Mouse (Mus musculus) embryonic facial prominence, embryonic 10.5 days (tissue): ENCODE data around the gene Gm29110. TPM values are rescaled to one million over a fixed set of nuclear protein-coding genes. Genes with fewer than 3 reads are reported as not detected.
"Not testable (repeated sequence)": the region's sequence is repeated elsewhere in the genome, so short reads cannot be mapped to it uniquely, and the experiment has no call there.

Experiments used
- DNase-seq: peaks from one replicate; pipeline ENCODE4 v3.0.0-alpha.2; 2017; ENCODE audit warnings: low spot score
- H3K27ac ChIP-seq: fragments of 300-500 bp; sonication (generic); replicated peaks from 2 replicates; pipeline ENCODE4 v1.5.1; 2016; ENCODE audit warnings: mild to moderate bottlenecking
- H3K27me3 ChIP-seq: fragments of 300-500 bp; sonication (generic); replicated peaks from 2 replicates; pipeline ENCODE4 v1.6.1; 2016; ENCODE audit warnings: low read depth, mild to moderate bottlenecking; ENCODE audit not compliant: poor library complexity, severe bottlenecking
- H3K36me3 ChIP-seq: fragments of 300-500 bp; sonication (generic); replicated peaks from 2 replicates; pipeline ENCODE4 v1.6.1; 2016; ENCODE audit warnings: mild to moderate bottlenecking, moderate library complexity
- H3K4me1 ChIP-seq: fragments of 300-500 bp; sonication (generic); 2 replicates; pipeline ENCODE4 v1.6.1; 2016
- H3K4me3 ChIP-seq: fragments of 300-500 bp; sonication (generic); 2 replicates; pipeline ENCODE4 v1.5.1; 2016; ENCODE audit warnings: mild to moderate bottlenecking, moderate library complexity
- H3K9me3 ChIP-seq: fragments of 300-500 bp; sonication (generic); 2 replicates; pipeline ENCODE4 v1.6.1; 2016; ENCODE audit warnings: mild to moderate bottlenecking
- WGBS: fragments of 180-500 bp; shearing (Covaris S2); methylation state at CpG from one replicate; pipeline ENCODE4 v1.1.7; 2016; 5-methylcytosine and 5-hydroxymethylcytosine counted together
- polyA plus RNA-seq: library from polyadenylated mRNA; unstranded; fragments of >200 nt; fragmentation: Nextera tagmentation; extraction: Ambion mirVana; gene quantifications from 2 replicates; pipeline ENCODE4 v1.2.1, GENCODE M21; 2016

Gene Gm29110
- polyA plus RNA-seq = not detected in 2 replicates

- H3K27ac ChIP-seq, H3K27me3 ChIP-seq, H3K4me3 ChIP-seq, H3K36me3 ChIP-seq, H3K4me1 ChIP-seq, DNase-seq, H3K9me3 ChIP-seq: not testable (repeated sequence)
- 92% methylated on average over 2 of the region's 6 CpGs for WGBS
Observed at GRCm38 (mm10) chrY:74470231-74470630, at the start of gene Gm29110. Gene Gm29110 (plus strand): TSS chrY:74470531.

Other genes starting within 250 kb of the Gm29110 start
- not detected in 2 replicates for gene Gm21913, start 153.4 kb downstream of the Gm29110 start, polyA plus RNA-seq